Mouse (Mus musculus): ENCODE data around the gene Gm3776. TPM values are rescaled to one million over a fixed set of nuclear protein-coding genes. Genes with fewer than 3 reads are reported as not detected.
"Not testable (repeated sequence)": the region's sequence is repeated elsewhere in the genome, so short reads cannot be mapped to it uniquely, and the experiment has no call there.

Gm3776 gene
- polyA plus RNA-seq, 1 experiment from 2014 or later: 1.2 TPM

DNA sequence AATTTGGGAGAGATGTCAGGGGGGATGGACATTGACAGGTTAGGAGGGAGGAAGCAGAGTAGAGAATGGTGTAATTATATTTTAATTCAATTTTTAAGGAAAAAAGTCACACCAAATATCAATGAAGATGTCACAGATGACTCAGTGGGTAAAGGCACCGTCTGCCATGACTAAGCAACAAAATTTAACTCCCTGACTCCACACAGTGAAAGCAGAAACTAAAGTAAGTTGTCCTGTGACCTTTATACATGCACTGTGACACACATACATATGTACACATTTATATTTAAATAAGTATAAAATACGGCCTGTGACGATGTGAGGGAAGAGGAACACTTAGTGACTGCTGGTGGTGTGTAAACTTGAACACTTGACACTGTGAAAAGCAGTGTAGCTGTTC lies 51.2 kb downstream of the Gm3776 start:
- not testable (repeated sequence) for H3K9ac ChIP-seq (ENCODE audit: low read depth, low read length); H3K4me2 ChIP-seq (ENCODE audit: low read depth, low read length); H3K27me3 ChIP-seq (ENCODE audit: control insufficient read depth, insufficient read depth, low read depth, low read length); H3K4me3 ChIP-seq (ENCODE audit: low read depth, low read length); ATAC-seq (ENCODE audit: low read depth); H3K9me3 ChIP-seq (replicated peaks; ENCODE audit: control insufficient read depth, low read length); H3K27ac ChIP-seq (ENCODE audit: low read length); H3K36me3 ChIP-seq (ENCODE audit: control insufficient read depth, insufficient read depth); H3K4me1 ChIP-seq (ENCODE audit: control insufficient read depth, low read depth, low read length)
- 57% methylated on average over 3 of the region's 3 CpGs for WGBS (ENCODE audit: insufficient replicate concordance)

DNA sequence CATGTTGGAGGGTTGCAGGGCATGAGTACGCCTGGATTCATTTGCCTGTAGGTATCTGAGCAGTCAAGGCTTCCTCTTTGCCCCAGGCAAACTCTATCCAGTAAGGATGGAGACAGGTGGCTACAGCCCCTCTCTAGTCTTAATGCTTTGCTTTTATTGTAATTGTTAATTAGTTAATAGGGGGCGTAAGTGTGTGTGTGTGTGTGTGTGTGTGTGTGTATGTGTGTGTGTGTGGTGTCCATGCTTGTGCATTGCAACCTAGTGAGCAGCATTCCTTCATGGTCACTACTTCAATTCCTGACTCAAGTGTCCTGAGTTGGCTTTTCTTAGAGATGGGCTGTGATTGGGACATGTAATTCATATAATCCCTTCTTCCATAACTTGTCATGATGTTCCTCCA lies 57.8 kb downstream of the Gm3776 start, which contains the start of gene Omt2a:
Omt2a (minus strand) TSS at position 101 of the 400 bp plus-strand sequence.
- Histone ChIP-seq H3K9me3 (replicated peaks; ENCODE audit: control insufficient read depth, low read length) (no peaks in the 10 kb centered on the region), H3K4me3 (ENCODE audit: low read depth, low read length) (no peak within 1 kb of the TSS), H3K9ac (ENCODE audit: low read depth, low read length) (no peak within 1 kb of the TSS), H3K36me3 (ENCODE audit: control insufficient read depth, insufficient read depth) (no peaks in the 10 kb centered on the region), H3K27ac (ENCODE audit: low read length) (no peak within 1 kb of the TSS), H3K27me3 (ENCODE audit: control insufficient read depth, insufficient read depth, low read depth, low read length) (no peaks in the 10 kb centered on the region), H3K4me1 (ENCODE audit: control insufficient read depth, low read depth, low read length) (no peaks in the 10 kb centered on the region), H3K4me2 (ENCODE audit: low read depth, low read length) (no peak within 1 kb of the TSS)
- 53% methylated on average over 2 of the region's 2 CpGs for WGBS (ENCODE audit: insufficient replicate concordance)
- ATAC-seq (ENCODE audit: low read depth): no peak

Other genes with a start within 250 kb of the Gm3776 start
- not detected in 2 replicates for gene Gcm1, start 205.2 kb upstream of the Gm3776 start, polyA plus RNA-seq (2015; fragmentation: Nextera tagmentation; extraction: Ambion mirVana)
- 65.3 and 66.2 TPM in 2 replicates for gene Fbxo9, start 148.1 kb upstream of the Gm3776 start, polyA plus RNA-seq (2015; fragmentation: Nextera tagmentation; extraction: Ambion mirVana)
- 4.6 and 5.5 TPM in 2 replicates for gene Ick, start 147.9 kb upstream of the Gm3776 start, polyA plus RNA-seq (2015; fragmentation: Nextera tagmentation; extraction: Ambion mirVana)
- gene Gsta4, start 74.4 kb upstream of the Gm3776 start, polyA plus RNA-seq (2015; fragmentation: Nextera tagmentation; extraction: Ambion mirVana): 41.1 and 44.1 TPM in 2 replicates
- gene Gsta1, start 26.5 kb upstream of the Gm3776 start, polyA plus RNA-seq (2015; fragmentation: Nextera tagmentation; extraction: Ambion mirVana): 0.60 and 0.77 TPM in 2 replicates
- gene Gm10639, start 32.8 kb downstream of the Gm3776 start, polyA plus RNA-seq (2015; fragmentation: Nextera tagmentation; extraction: Ambion mirVana): not detected in 2 replicates
- gene Omt2a, start 57.7 kb downstream of the Gm3776 start, polyA plus RNA-seq (2015; fragmentation: Nextera tagmentation; extraction: Ambion mirVana): not detected in 2 replicates
- gene Omt2b, start 70.5 kb downstream of the Gm3776 start, polyA plus RNA-seq (2015; fragmentation: Nextera tagmentation; extraction: Ambion mirVana): not detected in 2 replicates
- 0.25 TPM in 1 of 2 replicates, not detected in the other for gene Gsta2, start 98.7 kb downstream of the Gm3776 start, polyA plus RNA-seq (2015; fragmentation: Nextera tagmentation; extraction: Ambion mirVana)
- not detected in 2 replicates for gene Dppa5a, start 111.0 kb downstream of the Gm3776 start, polyA plus RNA-seq (2015; fragmentation: Nextera tagmentation; extraction: Ambion mirVana)
- 0.06 TPM in 1 of 2 replicates, not detected in the other for gene Ooep, start 121.6 kb downstream of the Gm3776 start, polyA plus RNA-seq (2015; fragmentation: Nextera tagmentation; extraction: Ambion mirVana)
- not detected in 2 replicates for gene Ddx43, start 138.6 kb downstream of the Gm3776 start, polyA plus RNA-seq (2015; fragmentation: Nextera tagmentation; extraction: Ambion mirVana)
- gene Cgas, start 186.1 kb downstream of the Gm3776 start, polyA plus RNA-seq (2015; fragmentation: Nextera tagmentation; extraction: Ambion mirVana): 0.67 and 0.84 TPM in 2 replicates
- 16.9 and 17.9 TPM in 2 replicates for gene Mto1, start 191.1 kb downstream of the Gm3776 start, polyA plus RNA-seq (2015; fragmentation: Nextera tagmentation; extraction: Ambion mirVana)
- 0.24 and 0.42 TPM in 2 replicates for gene Gm17324, start 191.7 kb downstream of the Gm3776 start, polyA plus RNA-seq (2015; fragmentation: Nextera tagmentation; extraction: Ambion mirVana)
- gene Eef1a1, start 232.0 kb downstream of the Gm3776 start, polyA plus RNA-seq (2015; fragmentation: Nextera tagmentation; extraction: Ambion mirVana): 1,873 and 1,994 TPM in 2 replicates